Mouse (Mus musculus): ENCODE results near the gene Mest. TPM values are rescaled to one million over a fixed set of nuclear protein-coding genes. Genes with fewer than 3 reads are reported as not detected.
A peak's percentile ranks its signal among the peaks of the same experiment; 100 is the strongest.

Mest gene
- total RNA-seq, 2 experiments from 2014 or later: 104 to 155 TPM

GRCm38 (mm10) chr6:30703476-30703875 lies 19.9 kb upstream of the Mest start:
- no peak for DNase-seq
- intact Hi-C loops (cut with DNase I): no loop called here

DNA sequence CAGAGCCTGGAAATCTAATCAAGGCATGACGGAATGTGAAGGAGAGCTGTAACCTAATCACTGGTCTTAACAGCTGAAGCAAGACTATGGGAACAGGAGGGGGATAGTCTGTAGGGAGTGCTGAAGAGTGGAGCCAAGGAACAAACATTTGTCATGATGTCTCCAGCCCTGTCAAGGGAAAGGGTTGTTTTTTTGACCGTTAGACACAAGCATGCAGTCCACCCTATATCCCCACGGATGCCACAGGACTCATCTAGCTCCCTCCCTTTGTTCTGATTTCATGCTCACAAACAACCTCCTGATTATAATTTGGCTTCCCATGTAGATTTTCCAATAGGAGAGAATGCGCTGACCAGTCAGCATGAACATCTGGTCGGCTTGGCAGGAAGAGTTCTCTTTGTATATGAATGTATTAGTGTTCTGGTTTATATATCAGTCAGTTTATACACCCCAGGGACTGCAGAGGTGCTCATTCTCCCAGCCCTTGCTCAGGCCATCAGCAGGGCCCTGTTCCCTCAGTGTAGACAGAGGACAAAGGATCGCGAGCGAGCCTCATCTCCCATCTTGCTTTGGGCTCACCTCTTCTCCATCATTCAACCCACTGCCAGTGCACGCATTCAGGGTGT lies 19.3 kb upstream of the Mest start:
- intact Hi-C loops (cut with DNase I): no loop called here
- no peak for DNase-seq

DNA sequence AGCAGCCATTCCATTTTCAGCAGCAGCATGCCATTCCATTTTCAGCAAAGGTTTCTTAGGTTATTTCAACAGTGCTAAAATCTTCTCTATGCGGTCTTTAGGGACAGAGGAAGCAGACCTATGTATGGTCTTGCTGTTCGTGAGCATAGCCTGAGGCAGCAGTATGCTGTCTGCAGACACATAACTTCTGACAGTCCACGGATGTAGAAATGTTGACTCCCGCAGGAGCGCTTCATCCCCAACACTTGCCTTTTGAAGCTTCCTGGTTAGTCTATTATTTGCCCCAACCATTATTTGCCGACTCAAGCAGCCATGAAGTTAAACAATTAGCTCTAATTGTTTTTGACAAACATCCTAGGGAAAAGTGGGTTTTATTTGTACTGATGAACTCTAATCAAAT lies 14.2 kb upstream of the Mest start:
- no peak for DNase-seq
- intact Hi-C loops (cut with DNase I): no loop called here

DNA sequence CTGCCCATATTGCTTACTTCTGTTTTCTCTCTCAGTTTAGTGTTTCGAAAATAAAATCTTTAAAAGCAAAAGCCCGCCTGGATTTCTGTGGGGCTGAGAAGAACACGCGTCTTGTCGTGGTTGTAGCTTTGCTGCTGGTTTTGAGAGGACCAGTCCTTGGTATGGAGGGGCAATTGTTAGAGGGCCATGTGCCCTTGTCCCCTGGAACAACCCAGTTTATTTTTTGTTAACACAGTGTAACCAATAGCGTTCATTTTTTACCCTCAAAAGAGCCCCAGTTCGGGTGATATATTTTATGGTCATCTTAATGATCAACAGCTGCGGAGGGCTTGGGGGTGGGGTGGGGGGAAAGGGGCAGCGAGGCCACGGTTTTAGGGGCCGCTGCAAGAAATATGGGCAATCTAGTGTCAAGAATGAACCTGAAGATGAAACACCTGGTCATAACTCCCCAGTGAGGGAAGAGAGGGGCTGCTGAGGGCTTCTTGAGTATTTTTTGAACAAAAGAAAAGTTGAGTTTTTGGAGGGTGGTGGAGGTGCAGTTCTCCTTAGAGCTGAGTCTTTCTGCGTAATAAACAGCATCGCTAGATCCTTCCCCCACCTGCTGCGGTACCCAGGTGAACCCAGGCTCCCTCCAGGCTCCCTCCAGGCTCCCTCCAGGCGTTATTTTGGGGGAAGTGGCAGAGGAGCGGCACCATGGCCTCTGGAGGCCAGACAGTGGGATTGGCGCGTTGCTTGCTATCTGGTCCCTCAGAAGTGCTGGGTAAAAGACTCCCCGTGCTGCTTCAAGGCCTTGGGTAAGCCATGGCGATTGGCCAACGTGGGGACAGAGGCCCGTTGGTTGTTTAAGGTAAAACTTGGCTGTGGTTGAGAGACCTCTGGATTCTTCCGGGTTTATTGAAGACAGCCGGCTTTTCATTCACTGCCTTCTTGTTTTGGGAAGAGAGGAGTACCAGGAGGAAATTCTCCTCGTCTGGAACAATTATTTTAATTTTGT lies 12.7 kb upstream of the Mest start:
- no peak for DNase-seq

DNA sequence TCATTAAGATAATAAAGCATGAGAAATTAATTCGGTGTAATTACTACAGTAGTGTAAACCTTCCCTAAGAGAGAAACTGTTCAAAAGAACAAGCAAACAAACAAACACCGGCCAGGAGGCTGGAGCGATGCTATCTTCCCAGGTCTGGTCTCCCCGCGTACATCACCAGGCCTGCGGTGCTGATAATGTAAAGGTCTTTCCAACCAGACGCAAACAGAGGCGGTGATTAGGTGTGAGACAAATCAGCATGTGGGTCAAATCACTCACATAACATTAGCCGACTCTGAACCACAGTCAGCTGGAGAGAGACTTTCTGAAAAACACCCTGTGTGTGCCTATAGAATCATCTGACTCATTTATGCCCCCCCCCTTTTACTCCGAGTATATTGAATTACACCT lies 12.0 kb upstream of the Mest start:
- intact Hi-C loops (cut with DNase I): no loop called here

More for the DNA sequence above, 12.7 kb upstream of the Mest start:
- intact Hi-C loops (cut with DNase I): no loop called here

GRCm38 (mm10) chr6:30712484-30712883 lies 10.9 kb upstream of the Mest start:
- intact Hi-C loops (cut with DNase I): no loop called here
- no peak for DNase-seq

More for the DNA sequence above, 12.0 kb upstream of the Mest start:
- no peak for DNase-seq

- no peak for DNase-seq
- intact Hi-C loops (cut with DNase I): no loop called here
Observed at GRCm38 (mm10) chr6:30713455-30713854, 9.9 kb upstream of the Mest start.

- DNase-seq: no peak
- intact Hi-C loops (cut with DNase I): no loop called here
Observed at GRCm38 (mm10) chr6:30713896-30714295, 9.5 kb upstream of the Mest start.

- intact Hi-C loops (cut with DNase I): no loop called here
- DNase-seq: no peak
Observed at GRCm38 (mm10) chr6:30714891-30715471, 8.4 kb upstream of the Mest start.

DNA sequence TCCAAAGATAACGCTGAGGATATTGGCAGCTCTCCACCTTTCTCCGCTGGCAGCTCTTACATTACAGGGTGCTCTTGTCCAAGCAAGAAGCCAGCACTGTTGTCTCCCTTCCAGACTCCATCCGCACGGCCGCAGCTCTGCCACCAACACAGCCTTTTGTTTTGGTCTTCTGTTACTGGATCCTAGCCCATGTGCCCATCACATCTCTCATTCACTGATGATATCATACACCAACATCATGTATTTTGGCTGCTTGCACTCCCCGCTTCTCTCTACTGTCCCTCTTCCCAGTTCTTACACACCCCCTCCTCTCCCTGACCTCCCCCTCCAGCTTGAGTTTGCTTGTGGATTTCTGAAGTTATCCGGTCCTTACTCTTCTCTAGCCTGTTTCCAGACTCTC lies 6.6 kb upstream of the Mest start:
- DNase-seq: no peak
- intact Hi-C loops (cut with DNase I): no loop called here

GRCm38 (mm10) chr6:30722385-30723164 lies 772 bp upstream of the Mest start:
- DNase-seq: no peak

DNA sequence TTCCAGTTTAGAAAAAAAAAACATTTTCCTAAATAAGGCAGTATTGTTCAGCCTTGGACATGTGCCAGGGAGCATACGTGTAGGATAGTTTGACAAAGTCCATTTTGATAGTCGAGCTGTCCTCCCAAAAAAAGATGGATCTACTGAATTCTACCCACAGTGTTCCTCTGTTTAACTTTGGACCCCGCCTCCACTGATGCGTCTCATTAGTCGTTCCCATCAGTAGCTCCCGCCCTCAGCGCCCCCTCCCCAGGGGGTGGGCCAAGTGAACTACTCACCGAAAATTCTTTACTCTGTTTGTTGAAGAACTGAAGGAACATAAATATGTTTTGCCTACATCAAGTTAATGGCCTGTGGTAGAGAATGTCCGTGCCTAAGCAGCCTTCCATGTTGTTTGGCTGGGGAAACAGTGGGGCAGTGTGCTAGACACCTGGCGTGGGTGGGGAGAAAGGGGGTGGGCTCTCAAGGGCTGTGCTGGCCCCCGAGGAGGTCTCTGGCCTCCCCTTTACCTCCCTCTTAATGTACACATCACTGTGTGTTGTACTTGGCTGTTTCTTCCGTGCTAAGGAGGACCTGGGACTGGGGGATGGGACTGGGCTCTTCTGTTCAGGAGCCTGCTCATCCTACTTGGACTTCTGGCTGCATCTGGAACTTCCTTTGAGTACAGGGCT lies 7.1 kb downstream of the Mest start:
- intact Hi-C loops (cut with DNase I): no loop called here
- DNase-seq: no peak

More at GRCm38 (mm10) chr6:30722385-30723164, 772 bp upstream of the Mest start:
- intact Hi-C loops (cut with DNase I): no loop called here

- intact Hi-C loops (cut with DNase I): no loop called here
- no peak for DNase-seq
Observed at GRCm38 (mm10) chr6:30732571-30733130, 9.3 kb downstream of the Mest start.

- DNase-seq: no peak
- intact Hi-C loops (cut with DNase I): no loop called here
Observed at GRCm38 (mm10) chr6:30734465-30734864, 11.1 kb downstream of the Mest start.

GRCm38 (mm10) chr6:30734988-30735727 lies 11.8 kb downstream of the Mest start:
- intact Hi-C loops (cut with DNase I): no loop called here
- no peak for DNase-seq

DNA sequence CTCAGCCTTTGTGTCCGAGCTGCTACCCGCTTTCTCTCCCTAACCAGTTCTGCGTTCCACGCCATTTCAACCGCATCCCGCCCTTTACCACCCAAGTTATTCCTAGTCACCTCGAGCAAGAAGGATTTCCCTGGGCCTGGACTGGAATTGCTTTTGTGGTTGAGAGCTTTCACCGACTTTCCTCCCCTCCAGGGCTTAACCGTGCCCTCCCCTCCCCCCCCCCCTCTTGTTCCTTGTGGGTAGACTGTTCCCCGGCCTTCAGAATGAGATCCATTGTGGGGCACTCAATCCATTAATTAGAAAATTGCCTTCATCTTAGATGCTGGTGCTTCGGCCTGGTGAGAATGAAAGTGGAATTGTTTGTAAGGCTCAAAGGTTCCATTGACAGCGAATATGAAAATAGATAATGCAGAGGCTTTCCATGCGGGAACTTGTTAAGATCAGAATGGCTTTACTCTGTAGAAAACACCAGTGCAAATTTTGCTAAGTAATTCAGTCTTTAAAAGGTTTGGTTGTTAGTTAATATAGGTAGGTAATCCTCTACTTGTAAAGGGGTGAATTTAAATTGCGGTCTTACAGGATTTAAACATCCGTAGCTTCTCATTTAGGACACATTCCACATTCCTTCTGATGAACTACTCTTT lies 12.5 kb downstream of the Mest start:
- intact Hi-C loops (cut with DNase I): no loop called here
- DNase-seq: no peak

DNA sequence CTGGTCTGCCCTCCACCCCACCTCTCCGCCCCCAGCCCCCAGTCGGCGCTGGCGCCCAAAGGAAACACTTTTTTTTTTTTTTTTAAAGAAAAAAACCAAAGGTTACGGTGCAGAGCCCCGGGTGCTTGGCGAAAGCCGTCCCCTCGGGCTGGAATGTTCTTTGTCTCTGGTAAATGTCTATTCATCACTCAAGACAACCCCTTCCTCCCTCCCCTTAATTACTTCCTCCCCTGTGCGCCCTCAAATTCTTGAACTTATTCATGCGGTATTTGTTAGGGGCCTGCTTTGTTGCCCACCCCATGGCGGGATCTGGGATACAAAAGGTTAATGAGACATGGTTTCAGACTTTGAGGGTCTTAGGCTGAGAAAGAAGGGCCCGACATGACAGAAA lies 13.0 kb downstream of the Mest start:
- DNase-seq: no peak
- intact Hi-C loops (cut with DNase I): no loop called here

- intact Hi-C loops (cut with DNase I): no loop called here
- DNase-seq: peak; percentile 85
Observed at GRCm38 (mm10) chr6:30736864-30737547, 13.7 kb downstream of the Mest start.
